Mouse (Mus musculus) kidney, adult 2 months (tissue): ENCODE data around the gene Dnajc11.

Experiments
- CTCF ChIP-seq: fragments of 200-500 bp; conservative IDR thresholded peaks from 2 replicates; pipeline ENCODE4 v1.5.1; 2011; ENCODE audit warnings: low read depth, mild to moderate bottlenecking, control low read depth, low read length, moderate library complexity, mixed read lengths; ENCODE audit not compliant: insufficient read depth, insufficient read length
- POLR2A ChIP-seq: fragments of 200-500 bp; IDR thresholded peaks from one replicate; pipeline ENCODE4 v1.6.1; 2011; ENCODE audit warnings: low read depth, low read length, control low read depth

GRCm38 (mm10) chr4:151953209-151953608 is 19.7 kb downstream of the Dnajc11 start:
- TF ChIP-seq CTCF (no peak), POLR2A (no peak)
